Mouse (Mus musculus) testis, adult 2 months (tissue): ENCODE measurements around the gene Syvn1. TPM values are rescaled to one million over a fixed set of nuclear protein-coding genes. Genes with fewer than 3 reads are reported as not detected.

ENCODE experiments used
- H3K27ac ChIP-seq: fragments of 200-500 bp; 2 replicates; pipeline ENCODE4 v1.5.1; 2012; ENCODE audit warnings: low read depth, low read length; ENCODE audit not compliant: control insufficient read depth, insufficient read depth
- H3K27me3 ChIP-seq: fragments of 200-500 bp; 2 replicates; pipeline ENCODE4 v1.6.1; 2012; ENCODE audit warnings: mild to moderate bottlenecking, low read length, moderate library complexity; ENCODE audit not compliant: control insufficient read depth, insufficient read depth
- H3K36me3 ChIP-seq: fragments of 200-500 bp; 2 replicates; pipeline ENCODE4 v1.6.1; 2012; ENCODE audit warnings: mild to moderate bottlenecking, low read length; ENCODE audit not compliant: control insufficient read depth, insufficient read depth
- H3K4me1 ChIP-seq: fragments of 200-500 bp; 2 replicates; pipeline ENCODE4 v1.6.1; 2012; ENCODE audit warnings: low read length; ENCODE audit not compliant: control insufficient read depth, insufficient read depth
- H3K4me3 ChIP-seq: fragments of 200-500 bp; 2 replicates; pipeline ENCODE4 v1.5.1; 2012; ENCODE audit warnings: low read depth, mild to moderate bottlenecking, low read length, moderate library complexity, mixed read lengths; ENCODE audit not compliant: control insufficient read depth
- CTCF ChIP-seq: fragments of 200-500 bp; IDR thresholded peaks from 2 replicates; pipeline ENCODE4 v1.5.1; 2012; ENCODE audit warnings: low read depth, mild to moderate bottlenecking, inconsistent platforms, low read length, moderate library complexity; ENCODE audit not compliant: control insufficient read depth, insufficient read depth, insufficient replicate concordance
- POLR2A ChIP-seq: fragments of 200-500 bp; IDR thresholded peaks from 2 replicates; pipeline ENCODE4 v1.6.1; 2012; ENCODE audit warnings: low read depth, mild to moderate bottlenecking, inconsistent platforms, low read length, moderate library complexity; ENCODE audit not compliant: control insufficient read depth
- polyA plus RNA-seq: library from polyadenylated mRNA; depleted of rRNA; stranded (reverse); fragments of >200 nt; gene quantifications from 2 replicates; pipeline ENCODE4 v1.2.3, GENCODE M21; 2012; rRNA removed

The Syvn1 gene
- 30.5 and 33.3 TPM in 2 replicates for polyA plus RNA-seq

DNA sequence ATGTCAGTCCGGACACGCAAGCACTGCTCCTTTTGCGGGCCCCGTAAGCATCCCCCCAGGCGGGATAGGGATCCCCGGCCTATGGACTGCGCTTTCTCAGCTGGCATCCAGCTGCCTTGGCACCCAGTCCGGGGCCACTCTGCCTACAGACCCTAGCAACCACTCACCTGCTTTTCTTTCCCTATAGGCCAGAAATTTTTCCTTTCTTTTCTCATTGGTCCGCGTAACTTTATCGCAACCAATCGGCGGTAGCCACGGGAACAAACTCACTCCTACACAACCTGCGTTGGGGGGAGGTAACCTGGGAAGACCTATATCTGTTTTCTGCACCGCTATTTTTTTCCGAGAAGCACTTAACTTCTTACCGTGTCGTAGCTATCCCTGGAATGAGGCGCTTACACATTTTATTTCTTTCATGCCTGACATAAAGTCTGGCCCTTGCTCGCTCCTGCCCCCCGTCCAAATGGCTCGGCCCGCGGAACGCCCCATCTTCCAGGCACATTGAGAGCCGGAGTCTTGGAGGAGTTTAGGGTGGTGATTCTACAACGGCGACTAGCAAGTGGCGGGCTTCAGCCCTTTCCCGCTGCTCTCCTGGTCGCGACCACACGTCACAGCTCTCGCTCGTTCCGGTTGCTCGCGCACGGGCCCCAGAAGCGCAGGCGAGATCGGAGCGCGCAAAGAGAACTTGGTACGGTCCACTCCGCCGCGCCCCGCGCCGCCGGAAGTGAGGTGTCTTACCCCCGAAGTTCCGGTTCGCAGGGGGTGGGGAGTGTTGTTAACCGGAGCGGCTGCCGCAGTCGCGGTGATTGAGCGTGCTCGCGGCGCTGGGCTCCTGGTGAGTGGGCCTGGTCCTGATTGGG lies at the start of gene Syvn1:
Gene Syvn1, plus strand, starts transcription at position 283 of the 860 bp plus-strand sequence.
- no peaks in the 10 kb centered on the region for H3K27me3 ChIP-seq
- TF ChIP-seq CTCF (no peak), POLR2A (peak; percentile 95)
- H3K36me3 ChIP-seq = peaks cover 2% of the 10 kb centered on the region; the same call in 1 of the 2 replicates
- H3K4me3 ChIP-seq = peak within 1 kb of the TSS; percentile 88
- peak within 1 kb of the TSS; percentile 91 for H3K27ac ChIP-seq
- H3K4me1 ChIP-seq = peaks cover 5% of the 10 kb centered on the region

DNA sequence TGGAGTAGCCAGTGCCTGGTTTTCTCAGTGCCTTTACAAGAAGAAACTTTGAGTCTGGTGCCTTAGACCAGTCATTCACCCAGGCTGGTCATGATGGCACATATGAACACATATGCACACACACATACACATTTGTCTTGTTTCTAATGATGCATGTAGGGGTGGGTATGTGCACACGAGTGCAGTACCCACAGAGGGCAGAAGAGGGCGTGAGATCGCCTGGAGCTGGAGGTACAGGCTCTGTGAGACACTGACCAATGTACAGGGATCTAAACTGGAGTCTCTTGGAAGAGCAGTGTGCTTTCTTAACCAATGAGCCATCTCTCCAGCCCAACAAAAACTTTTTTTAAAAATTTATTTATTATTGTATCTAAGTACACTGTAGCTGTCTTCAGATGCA lies 48.2 kb upstream of the Syvn1 start:
- Histone ChIP-seq H3K27ac (no peak overlapping the region), H3K4me1 (no peaks in the 10 kb centered on the region), H3K27me3 (no peaks in the 10 kb centered on the region), H3K36me3 (no peaks in the 10 kb centered on the region), H3K4me3 (no peak overlapping the region)
- TF ChIP-seq CTCF (peak; percentile 56; the same call in 1 of the 2 replicates), POLR2A (no peak)

DNA sequence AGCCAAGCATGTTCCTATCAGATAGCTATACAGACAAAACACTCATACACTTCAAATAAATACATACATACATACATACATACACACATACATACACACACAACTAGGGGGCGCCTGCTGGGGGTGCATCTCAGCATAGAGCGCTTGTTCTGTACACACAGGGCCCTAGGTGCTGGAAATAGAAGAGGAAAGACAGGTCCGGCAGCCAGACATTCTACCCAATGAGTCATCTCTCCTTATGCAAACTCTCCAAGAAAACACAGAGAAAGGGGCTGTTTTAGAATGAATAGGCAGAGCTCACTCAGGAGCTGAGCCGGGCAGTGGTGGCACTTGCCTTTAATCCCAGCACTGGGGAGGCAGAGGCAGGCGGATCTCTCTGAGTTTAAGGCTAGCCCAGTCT lies 46.4 kb upstream of the Syvn1 start:
- Histone ChIP-seq H3K4me1 (no peaks in the 10 kb centered on the region), H3K27me3 (no peaks in the 10 kb centered on the region), H3K27ac (no peak overlapping the region), H3K4me3 (no peak overlapping the region), H3K36me3 (no peaks in the 10 kb centered on the region)
- no peak for TF ChIP-seq POLR2A
- TF ChIP-seq CTCF = no peak

GRCm38 (mm10) chr19:6005541-6005940 lies 40.8 kb upstream of the Syvn1 start:
- no peaks in the 10 kb centered on the region for H3K4me1 ChIP-seq
- no peaks in the 10 kb centered on the region for H3K27me3 ChIP-seq
- no peak overlapping the region for H3K27ac ChIP-seq
- no peaks in the 10 kb centered on the region for H3K36me3 ChIP-seq
- TF ChIP-seq POLR2A (no peak), CTCF (no peak)
- no peak overlapping the region for H3K4me3 ChIP-seq

DNA sequence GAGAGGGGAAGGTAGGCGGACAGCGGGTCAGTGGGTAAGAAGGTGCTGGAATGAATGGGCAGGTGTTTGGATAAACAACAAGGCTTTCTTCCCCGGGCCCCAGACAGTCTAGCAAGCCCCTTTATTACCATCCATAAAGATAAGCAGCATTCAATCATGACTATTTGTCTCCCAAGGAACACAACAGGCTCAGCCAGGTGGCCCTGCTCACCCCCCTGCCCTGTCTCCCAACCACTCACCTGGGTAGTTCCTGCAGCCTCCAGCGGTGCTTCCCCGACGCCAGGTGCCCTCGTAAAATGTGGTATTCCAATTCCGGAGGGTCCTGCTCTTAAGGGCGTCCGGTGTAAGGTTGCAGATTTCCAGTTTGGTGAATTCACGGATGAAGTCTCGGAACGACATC lies 39.4 kb upstream of the Syvn1 start:
- TF ChIP-seq CTCF (no peak), POLR2A (no peak)
- no peaks in the 10 kb centered on the region; the same call in 1 of the 2 replicates for H3K4me1 ChIP-seq
- H3K36me3 ChIP-seq = no peaks in the 10 kb centered on the region
- no peak overlapping the region for H3K4me3 ChIP-seq
- H3K27ac ChIP-seq = no peak overlapping the region
- H3K27me3 ChIP-seq = no peaks in the 10 kb centered on the region

GRCm38 (mm10) chr19:6009137-6009536 lies 37.2 kb upstream of the Syvn1 start:
- no peak overlapping the region for H3K27ac ChIP-seq
- no peaks in the 10 kb centered on the region for H3K36me3 ChIP-seq
- no peak overlapping the region for H3K4me3 ChIP-seq
- H3K4me1 ChIP-seq = no peaks in the 10 kb centered on the region; the same call in 1 of the 2 replicates
- H3K27me3 ChIP-seq = no peaks in the 10 kb centered on the region
- TF ChIP-seq POLR2A = no peak
- TF ChIP-seq CTCF = no peak

- H3K4me1 ChIP-seq = peaks cover 4% of the 10 kb centered on the region; the same call in 1 of the 2 replicates
- no peak overlapping the region for H3K27ac ChIP-seq
- H3K27me3 ChIP-seq = no peaks in the 10 kb centered on the region
- no peak for TF ChIP-seq POLR2A
- no peak for TF ChIP-seq CTCF
- no peaks in the 10 kb centered on the region for H3K36me3 ChIP-seq
- H3K4me3 ChIP-seq = no peak overlapping the region
Measured at GRCm38 (mm10) chr19:6013691-6014090, 32.7 kb upstream of the Syvn1 start.
